ENCODE assay signal across 9 mouse cellular contexts in the genomic region with DNA sequence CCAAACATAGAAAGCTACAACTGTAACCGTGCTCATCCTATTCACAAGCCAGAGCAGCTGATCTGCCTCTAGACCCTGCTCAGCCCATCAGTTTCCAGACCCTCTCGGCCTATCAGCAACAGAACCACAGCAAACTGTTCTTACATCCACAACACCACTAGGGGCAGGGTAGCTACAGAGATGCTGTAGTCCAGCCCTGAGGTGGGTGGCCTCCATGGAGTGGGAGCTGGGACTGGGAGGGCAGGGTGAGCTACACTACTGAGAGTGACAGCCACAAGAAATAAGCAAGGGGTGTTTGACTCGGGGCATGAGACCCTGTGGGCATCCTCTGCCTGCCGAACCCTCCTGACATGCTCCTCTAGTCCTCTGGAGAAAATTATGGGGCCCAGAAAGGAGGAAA. TPM values are rescaled to one million over a fixed set of nuclear protein-coding genes. Genes with fewer than 3 reads are reported as not detected.
DNase-seq lines count a peak whose midpoint lies in the region; ATAC-seq and TF ChIP-seq lines count a peak whose summit lies in the region.
"Had no signal": no experiment of that assay in that cellular context is flagged by ENCODE, and none has a peak within 500 bp of the region (broad histone marks: within the 10 kb centered on the region; RNA-seq: fewer than 3 reads in every experiment).

No protein-coding gene starts in this region.

- no peaks in the 10 kb centered on the region for H3K4me1 ChIP-seq in forebrain, embryonic 14.5 days (ENCODE audit: control insufficient read depth, insufficient read depth, low read length)
- H3K4me1 ChIP-seq in forebrain, embryonic 16.5 days (replicated peaks; ENCODE audit: control insufficient read depth, insufficient read depth, low read length), result no peaks in the 10 kb centered on the region
- peaks cover 35% of the 10 kb centered on the region for H3K4me1 ChIP-seq in lung, embryonic 14.5 days (ENCODE audit: insufficient read depth)
- H3K4me1 ChIP-seq in heart, embryonic 14.5 days (ENCODE audit: control insufficient read depth in 2 of 2, insufficient read depth in 2 of 2, low read length in 2 of 2), result peaks cover 71 to 79% of the 10 kb centered on the region in 2 experiments

- no peak overlapping the region for H3K4me2 ChIP-seq in forebrain, embryonic 14.5 days (ENCODE audit: low read length)
- H3K4me2 ChIP-seq in forebrain, embryonic 16.5 days (ENCODE audit: low read length), result no peak overlapping the region
- 0 out of 2 replicates have a peak overlapping the region, but pooled peaks have one; percentile 25 for H3K4me2 ChIP-seq in lung, embryonic 14.5 days
- H3K4me2 ChIP-seq in heart, embryonic 14.5 days (ENCODE audit: low read length), result peak overlapping the region; percentile 38; the same call in 1 of the 2 replicates

- 0 out of 2 replicates have a peak, but pooled peaks have one; percentile 10 for ATAC-seq in forebrain, embryonic 14.5 days
- ATAC-seq in forebrain, embryonic 16.5 days, result no peak
- peak; percentile 65 for ATAC-seq in lung, embryonic 14.5 days (ENCODE audit: insufficient read depth)
- ATAC-seq in heart, embryonic 14.5 days (ENCODE audit: insufficient number of reproducible peaks, insufficient read depth, low FRiP score, low read depth), result 0 out of 2 replicates have a peak, but pooled peaks have one; percentile 28
- ATAC-seq in erythroblast, adult 5-6 weeks (replicated peaks; ENCODE audit: low FRiP score, poor library complexity, severe bottlenecking), result no peak

- H3K27me3 ChIP-seq in forebrain, embryonic 14.5 days (replicated peaks; ENCODE audit: control insufficient read depth, insufficient read depth, low read length), result no peaks in the 10 kb centered on the region
- no peaks in the 10 kb centered on the region for H3K27me3 ChIP-seq in forebrain, embryonic 16.5 days (replicated peaks; ENCODE audit: control insufficient read depth, insufficient read depth, low read length)
- H3K27me3 ChIP-seq in lung, embryonic 14.5 days (ENCODE audit: insufficient read depth, low read length), result no peaks in the 10 kb centered on the region
- H3K27me3 ChIP-seq in heart, embryonic 14.5 days (ENCODE audit: control insufficient read depth, insufficient read depth, low read length), result no peaks in the 10 kb centered on the region

- intact Hi-C loops in left cerebral cortex, postnatal 36 days (cut with DNase I), result no loop called here

- no peak overlapping the region for H3K4me3 ChIP-seq in forebrain, embryonic 14.5 days (ENCODE audit: low read depth, low read length)
- H3K4me3 ChIP-seq in forebrain, embryonic 16.5 days (replicated peaks; ENCODE audit: low read length), result no peak overlapping the region
- no peak overlapping the region for H3K4me3 ChIP-seq in lung, embryonic 14.5 days (ENCODE audit: low read depth, low read length)
- no peak overlapping the region for H3K4me3 ChIP-seq in heart, embryonic 14.5 days (ENCODE audit: control insufficient read depth in 1 of 2, insufficient read depth in 1 of 2, low read depth in 1 of 2, low read length in 2 of 2)

- H3K27ac ChIP-seq in forebrain, embryonic 14.5 days (ENCODE audit: low read depth, low read length), result no peak overlapping the region
- no peak overlapping the region for H3K27ac ChIP-seq in forebrain, embryonic 16.5 days (ENCODE audit: low read length)
- peak overlapping the region; percentile 91 for H3K27ac ChIP-seq in lung, embryonic 14.5 days (ENCODE audit: low read depth)
- peak overlapping the region; percentile 65 to 78 for H3K27ac ChIP-seq in heart, embryonic 14.5 days (replicated peaks in 1 of 2; ENCODE audit: control insufficient read depth in 1 of 2, insufficient read depth in 1 of 2, low read depth in 2 of 2, low read length in 2 of 2)

- no peak for DNase-seq in forebrain, embryonic 14.5 days (ENCODE audit: low spot score)
- DNase-seq in lung, embryonic 14.5 days, result peak; percentile 56
- no peak for DNase-seq in lung, adult 18-20 months
- peak; percentile 45 for DNase-seq in mesoderm, embryonic 11.5 days (ENCODE audit: low read depth, low spot score)
- DNase-seq in left cerebral cortex, postnatal 36 days (ENCODE audit: low spot score in 2 of 2), result no peak

- H3K36me3 ChIP-seq in forebrain, embryonic 14.5 days (ENCODE audit: control insufficient read depth, insufficient read depth, low read length), result no peaks in the 10 kb centered on the region
- H3K36me3 ChIP-seq in forebrain, embryonic 16.5 days (ENCODE audit: control insufficient read depth, insufficient read depth), result no peaks in the 10 kb centered on the region
- H3K36me3 ChIP-seq in lung, embryonic 14.5 days (ENCODE audit: insufficient read depth), result no peaks in the 10 kb centered on the region
- H3K36me3 ChIP-seq in heart, embryonic 14.5 days (ENCODE audit: control insufficient read depth, insufficient read depth, low read length), result no peaks in the 10 kb centered on the region

- H3K9ac ChIP-seq in forebrain, embryonic 14.5 days (ENCODE audit: low read length), result no peak overlapping the region
- H3K9ac ChIP-seq in forebrain, embryonic 16.5 days (replicated peaks; ENCODE audit: low read depth, low read length), result no peak overlapping the region
- no peak overlapping the region for H3K9ac ChIP-seq in lung, embryonic 14.5 days
- H3K9ac ChIP-seq in heart, embryonic 14.5 days (ENCODE audit: low read length), result peak overlapping the region; percentile 36

- WGBS in forebrain, embryonic 14.5 days, result 80% methylated on average over 4 of the region's 4 CpGs
- WGBS in forebrain, embryonic 16.5 days, result 74% methylated on average over 4 of the region's 4 CpGs
- WGBS in lung, embryonic 14.5 days, result 49% methylated on average over 4 of the region's 4 CpGs
- 60% methylated on average over 4 of the region's 4 CpGs for WGBS in heart, embryonic 14.5 days

- no peaks in the 10 kb centered on the region for H3K9me3 ChIP-seq in forebrain, embryonic 14.5 days (replicated peaks; ENCODE audit: control insufficient read depth, low read length)
- no peaks in the 10 kb centered on the region for H3K9me3 ChIP-seq in forebrain, embryonic 16.5 days (ENCODE audit: control insufficient read depth, low read length)
- H3K9me3 ChIP-seq in lung, embryonic 14.5 days (ENCODE audit: low read depth, low read length), result no peaks in the 10 kb centered on the region
- no peaks in the 10 kb centered on the region for H3K9me3 ChIP-seq in heart, embryonic 14.5 days (ENCODE audit: control insufficient read depth, low read length)

- peak; percentile 66 for TF ChIP-seq CTCF in lung, embryonic 14.5 days (IDR thresholded peaks at IDR 0.05; ENCODE audit: low read depth)

RNA-seq across cellular contexts. Expression of a gene that starts 9.5 kb away (rescaled TPM):
- 17.3 and 22.3 TPM in 2 replicates for polyA plus RNA-seq in forebrain, embryonic 14.5 days (2014; fragmentation: Nextera tagmentation; extraction: Ambion mirVana)
- polyA plus RNA-seq in forebrain, embryonic 16.5 days (2015; fragmentation: Nextera tagmentation; extraction: Ambion mirVana), result 26.8 and 27.1 TPM in 2 replicates
- polyA plus RNA-seq in lung, embryonic 14.5 days (2014; fragmentation: Nextera tagmentation; extraction: Ambion mirVana), result 41.7 and 48.1 TPM in 2 replicates
- 20.9 and 24.9 TPM in 2 replicates for polyA plus RNA-seq in heart, embryonic 14.5 days (2014; fragmentation: Nextera tagmentation; extraction: Ambion mirVana)
- total RNA-seq in erythroblast, adult 5-6 weeks (2015; ENCODE audit: low replicate concordance), result 4.8 and 11.7 TPM in 2 replicates
- 17.1 and 19.5 TPM in 2 replicates for total RNA-seq in erythroblast, adult 5-6 weeks (2017; ENCODE audit: low replicate concordance)
- total RNA-seq in left cerebral cortex, postnatal 36 days (2021), result 10 to 100 TPM; 57.0 to 62.5 TPM

RNA-seq across cellular contexts. Expression of a gene that starts 37.8 kb away (rescaled TPM):
- 1.1 TPM in 2 replicates for polyA plus RNA-seq in forebrain, embryonic 14.5 days (2014; fragmentation: Nextera tagmentation; extraction: Ambion mirVana)
- polyA plus RNA-seq in forebrain, embryonic 16.5 days (2015; fragmentation: Nextera tagmentation; extraction: Ambion mirVana), result 0.81 and 1.3 TPM in 2 replicates
- polyA plus RNA-seq in lung, embryonic 14.5 days (2014; fragmentation: Nextera tagmentation; extraction: Ambion mirVana), result 0.37 TPM in 1 of 2 replicates, not detected in the other
- polyA plus RNA-seq in heart, embryonic 14.5 days (2014; fragmentation: Nextera tagmentation; extraction: Ambion mirVana), result not detected in 2 replicates
- total RNA-seq in erythroblast, adult 5-6 weeks (2015; ENCODE audit: low replicate concordance), result not detected in 2 replicates
- total RNA-seq in erythroblast, adult 5-6 weeks (2017; ENCODE audit: low replicate concordance), result not detected in 2 replicates
- total RNA-seq in left cerebral cortex, postnatal 36 days (2021), result 1 to 10 TPM in 1 of 2 experiments, under 1 TPM in 1; 0.84 to 1.5 TPM
- total RNA-seq: gastrocnemius, adult 18-20 months had no signal

Comparison
In these comparisons a context has a peak if more than half of its experiments do, and no peak if none do; other contexts are left out.
1. ATAC-seq: peak in forebrain, embryonic 14.5 days (single experiment), lung, embryonic 14.5 days (single experiment) and heart, embryonic 14.5 days (single experiment); none in forebrain, embryonic 16.5 days (single experiment) and erythroblast, adult 5-6 weeks (single experiment).
2. DNase-seq: peak in lung, embryonic 14.5 days (single experiment) and mesoderm, embryonic 11.5 days (single experiment); none in forebrain, embryonic 14.5 days (single experiment), lung, adult 18-20 months (0 of 2) and left cerebral cortex, postnatal 36 days (0 of 2).
3. H3K27ac ChIP-seq: peak in lung, embryonic 14.5 days (single experiment) and heart, embryonic 14.5 days (2 of 2); none in forebrain, embryonic 14.5 days (single experiment) and forebrain, embryonic 16.5 days (single experiment).
4. H3K4me2 ChIP-seq: peak in lung, embryonic 14.5 days (single experiment) and heart, embryonic 14.5 days (single experiment); none in forebrain, embryonic 14.5 days (single experiment) and forebrain, embryonic 16.5 days (single experiment).